Mouse (Mus musculus) heart, postnatal 0 days (tissue): ENCODE measurements around the gene Adprh.

Experiments
- CTCF ChIP-seq: IDR thresholded peaks from 2 replicates; pipeline ENCODE4 v1.5.1; 2016; ENCODE audit warnings: antibody characterized with exemption, control low read depth, low read depth
- EP300 ChIP-seq: IDR thresholded peaks from 2 replicates; pipeline ENCODE4 v1.6.1; 2016; ENCODE audit warnings: antibody characterized with exemption, low read depth

DNA sequence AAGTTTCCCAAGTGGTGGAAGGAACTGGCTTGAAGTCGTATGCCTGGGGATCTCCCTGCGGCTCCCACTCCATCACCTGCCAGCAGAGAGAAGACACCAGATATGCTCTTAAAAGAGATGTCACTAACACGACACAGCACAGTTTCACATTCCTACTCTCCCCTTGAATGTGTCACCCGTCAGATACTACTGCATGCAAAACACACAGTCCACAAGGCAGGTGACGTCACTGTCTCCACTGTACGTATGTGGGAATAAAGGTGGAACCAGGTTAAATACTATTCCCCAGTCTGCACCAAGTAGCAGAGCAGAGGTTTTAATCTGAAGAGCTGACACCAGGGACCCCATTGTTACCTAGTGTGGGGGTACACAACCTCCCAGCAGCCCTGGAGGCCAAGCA lies 12.1 kb downstream of the Adprh start:
- no peak for TF ChIP-seq CTCF
- no peak for TF ChIP-seq EP300
